29 mouse cellular contexts compared by ENCODE assay signal in genomic region chr2:5698451-5698850, GRCm38 (mm10). TPM values are rescaled to one million over a fixed set of nuclear protein-coding genes. Genes with fewer than 3 reads are reported as not detected.
DNase-seq lines count a peak whose midpoint lies in the region; ATAC-seq and TF ChIP-seq lines count a peak whose summit lies in the region.
"Had no signal": no experiment of that assay in that cellular context is flagged by ENCODE, and none has a peak within 500 bp of the region (broad histone marks: within the 10 kb centered on the region; RNA-seq: fewer than 3 reads in every experiment).

No protein-coding gene starts in this region.

- no peak for DNase-seq in heart, adult 8-10 months (ENCODE audit: low spot score)
- DNase-seq in 3T3-L1 (ENCODE audit: low read depth, low spot score) (peak; percentile 68), NIH3T3 (ENCODE audit: low read depth) (peak; percentile 65)
- no peak for DNase-seq in hindbrain, embryonic 14.5 days (ENCODE audit: low spot score)
- DNase-seq: adrenal gland, adult 8-10 months; adrenal gland, postnatal 25 days; cerebellum, adult 2 months; cerebellum, postnatal 10 days; cerebellum, postnatal 36 days; embryo, embryonic 11 days; gastrocnemius, postnatal 25 days; heart, adult 18-20 months; heart, postnatal 36 days; kidney, adult 18-20 months; kidney, adult 9 months had no signal

- ATAC-seq in heart, embryonic 12.5 days (ENCODE audit: insufficient number of reproducible peaks, low FRiP score): no peak; the same call in 1 of the 2 replicates
- no peak for ATAC-seq in hindbrain, embryonic 14.5 days (ENCODE audit: low FRiP score)
- no peak for ATAC-seq in liver, embryonic 12.5 days
- ATAC-seq: activated CD4-positive, CD25-positive, alpha-beta regulatory T cell, adult 4 months; forebrain, embryonic 15.5 days; hindbrain, postnatal 0 days; inflammation-experienced regulatory T-cells, adult 6 months; intestine, embryonic 16.5 days had no signal

- no peak overlapping the region for H3K4me3 ChIP-seq in heart, embryonic 12.5 days
- H3K4me3 ChIP-seq in bone marrow macrophage, adult 2 months (ENCODE audit: insufficient read depth, low read length): no peak overlapping the region
- H3K4me3 ChIP-seq in hindbrain, embryonic 14.5 days (replicated peaks; ENCODE audit: low read length): no peak overlapping the region
- H3K4me3 ChIP-seq in liver, embryonic 12.5 days: no peak overlapping the region
- H3K4me3 ChIP-seq: embryonic facial prominence, embryonic 10.5 days; embryonic facial prominence, embryonic 13.5 days; erythroblast, embryonic 14.5 days; forebrain, embryonic 12.5 days; forebrain, embryonic 15.5 days; hindbrain, embryonic 10.5 days; hindbrain, embryonic 13.5 days had no signal

- WGBS in heart, embryonic 12.5 days: 24% methylated on average over 8 of the region's 8 CpGs
- 63% methylated on average over 8 of the region's 8 CpGs for WGBS in hindbrain, embryonic 14.5 days
- 57% methylated on average over 8 of the region's 8 CpGs for WGBS in liver, embryonic 12.5 days (ENCODE audit: insufficient replicate concordance)

- 0 out of 2 replicates have a peak, but pooled peaks cover 6% of the 10 kb centered on the region for H3K4me1 ChIP-seq in heart, embryonic 12.5 days (replicated peaks)
- peaks cover 35% of the 10 kb centered on the region for H3K4me1 ChIP-seq in bone marrow macrophage, adult 2 months (ENCODE audit: control insufficient read depth, insufficient read depth, low read length)
- no peaks in the 10 kb centered on the region for H3K4me1 ChIP-seq in hindbrain, embryonic 14.5 days (replicated peaks; ENCODE audit: control insufficient read depth, insufficient read depth, low read length)
- peaks cover 18% of the 10 kb centered on the region for H3K4me1 ChIP-seq in liver, embryonic 12.5 days
- H3K4me1 ChIP-seq: embryonic facial prominence, embryonic 10.5 days; forebrain, embryonic 12.5 days; forebrain, embryonic 15.5 days; hindbrain, embryonic 10.5 days had no signal

- H3K27me3 ChIP-seq in heart, embryonic 12.5 days (replicated peaks): no peaks in the 10 kb centered on the region
- H3K27me3 ChIP-seq in hindbrain, embryonic 14.5 days (ENCODE audit: control insufficient read depth, insufficient read depth, low read length): no peaks in the 10 kb centered on the region
- no peaks in the 10 kb centered on the region for H3K27me3 ChIP-seq in liver, embryonic 12.5 days (replicated peaks)
- H3K27me3 ChIP-seq: embryonic facial prominence, embryonic 13.5 days; forebrain, embryonic 12.5 days; forebrain, embryonic 15.5 days; hindbrain, embryonic 13.5 days had no signal

- H3K4me2 ChIP-seq in heart, embryonic 12.5 days: 0 out of 2 replicates have a peak overlapping the region, but pooled peaks have one; percentile 13
- no peak overlapping the region for H3K4me2 ChIP-seq in hindbrain, embryonic 14.5 days (replicated peaks)
- no peak overlapping the region for H3K4me2 ChIP-seq in liver, embryonic 12.5 days
- H3K4me2 ChIP-seq: embryonic facial prominence, embryonic 13.5 days; forebrain, embryonic 12.5 days; forebrain, embryonic 15.5 days; hindbrain, embryonic 13.5 days had no signal

- TF ChIP-seq POLR2A in bone marrow macrophage, adult 2 months (IDR thresholded peaks at IDR 0.05; ENCODE audit: borderline replicate concordance, low read depth, low read length): no peak

- H3K27ac ChIP-seq in heart, embryonic 12.5 days (ENCODE audit: poor library complexity, severe bottlenecking): no peak overlapping the region
- 0 out of 2 replicates have a peak overlapping the region, but pooled peaks have one; percentile 11 for H3K27ac ChIP-seq in bone marrow macrophage, adult 2 months (ENCODE audit: insufficient read depth, low read depth, low read length)
- no peak overlapping the region for H3K27ac ChIP-seq in hindbrain, embryonic 14.5 days
- H3K27ac ChIP-seq in liver, embryonic 12.5 days: no peak overlapping the region
- H3K27ac ChIP-seq: embryonic facial prominence, embryonic 10.5 days; embryonic facial prominence, embryonic 13.5 days; forebrain, embryonic 12.5 days; forebrain, embryonic 15.5 days; hindbrain, embryonic 10.5 days; hindbrain, embryonic 13.5 days; hindbrain, postnatal 0 days had no signal

- no peak for TF ChIP-seq CTCF in bone marrow macrophage, adult 2 months (IDR thresholded peaks at IDR 0.05; ENCODE audit: low read depth, low read length)

- H3K36me3 ChIP-seq in heart, embryonic 12.5 days: no peaks in the 10 kb centered on the region
- no peaks in the 10 kb centered on the region for H3K36me3 ChIP-seq in hindbrain, embryonic 14.5 days (replicated peaks; ENCODE audit: control insufficient read depth, insufficient read depth)
- H3K36me3 ChIP-seq in liver, embryonic 12.5 days: no peaks in the 10 kb centered on the region
- H3K36me3 ChIP-seq: embryonic facial prominence, embryonic 10.5 days; embryonic facial prominence, embryonic 13.5 days; forebrain, embryonic 12.5 days; forebrain, embryonic 15.5 days; hindbrain, embryonic 10.5 days; hindbrain, embryonic 13.5 days had no signal

- H3K9ac ChIP-seq in heart, embryonic 12.5 days: no peak overlapping the region
- no peak overlapping the region for H3K9ac ChIP-seq in hindbrain, embryonic 14.5 days
- no peak overlapping the region for H3K9ac ChIP-seq in liver, embryonic 12.5 days
- H3K9ac ChIP-seq: embryonic facial prominence, embryonic 13.5 days; forebrain, embryonic 12.5 days; forebrain, embryonic 15.5 days; hindbrain, embryonic 13.5 days had no signal

- H3K9me3 ChIP-seq in heart, embryonic 12.5 days (replicated peaks): no peaks in the 10 kb centered on the region
- no peaks in the 10 kb centered on the region for H3K9me3 ChIP-seq in hindbrain, embryonic 14.5 days (ENCODE audit: control insufficient read depth, low read length)
- no peaks in the 10 kb centered on the region for H3K9me3 ChIP-seq in liver, embryonic 12.5 days (replicated peaks)
- H3K9me3 ChIP-seq: embryonic facial prominence, embryonic 10.5 days; embryonic facial prominence, embryonic 13.5 days; forebrain, embryonic 12.5 days; forebrain, embryonic 15.5 days; hindbrain, embryonic 10.5 days; hindbrain, embryonic 13.5 days had no signal

RNA-seq across cellular contexts. Expression of gene Camk1d, which starts 15.9 kb away (rescaled TPM):
- polyA plus RNA-seq in heart, embryonic 12.5 days (2016; fragmentation: Nextera tagmentation; extraction: Ambion mirVana): 2.2 and 3.1 TPM in 2 replicates
- 1 to 10 TPM; 3.6 to 5.0 (median 4.3) TPM for total RNA-seq in heart, adult 8-10 months (2022)
- polyA plus RNA-seq in bone marrow macrophage, adult 2 months (2012; ENCODE audit: insufficient read depth, insufficient read length, missing spikeins): 56.2 and 62.0 TPM in 2 replicates
- 6.7 and 7.7 TPM in 2 replicates for polyA plus RNA-seq in hindbrain, embryonic 14.5 days (2014; fragmentation: Nextera tagmentation; extraction: Ambion mirVana)
- 1.3 and 1.5 TPM in 2 replicates for polyA plus RNA-seq in liver, embryonic 12.5 days (2016; fragmentation: Nextera tagmentation; extraction: Ambion mirVana)

Comparison
In these comparisons a context has a peak if more than half of its experiments do, and no peak if none do; other contexts are left out.
1. DNase-seq: peak in 3T3-L1 (single experiment) and NIH3T3 (single experiment); none in heart, adult 8-10 months (single experiment) and hindbrain, embryonic 14.5 days (single experiment).